ENCODE assay signal across 17 mouse cellular contexts in genomic region chr10:28013401-28013800, GRCm38 (mm10).
"Had no signal": no experiment of that assay in that cellular context is flagged by ENCODE, and none has a peak within 500 bp of the region (broad histone marks: within the 10 kb centered on the region; RNA-seq: fewer than 3 reads in every experiment).

No protein-coding gene starts in this region.

- ATAC-seq: midbrain, embryonic 13.5 days; midbrain, embryonic 15.5 days had no signal

- H3K27me3 ChIP-seq: megakaryocyte, embryonic 14.5 days; midbrain, embryonic 13.5 days; midbrain, embryonic 15.5 days; neural tube, embryonic 12.5 days had no signal

- H3K4me3 ChIP-seq: megakaryocyte, embryonic 14.5 days; midbrain, embryonic 13.5 days; midbrain, embryonic 15.5 days; neural tube, embryonic 12.5 days had no signal

- H3K9ac ChIP-seq: liver, embryonic 14.5 days; lung, embryonic 14.5 days; midbrain, embryonic 13.5 days; midbrain, embryonic 15.5 days; neural tube, embryonic 12.5 days had no signal

- DNase-seq: lung, adult 18-20 months; lung, embryonic 14.5 days; lung, postnatal 10 days; lung, postnatal 36 days; right cerebral cortex, postnatal 25 days; right cerebral cortex, postnatal 4 days; spleen, adult 18-20 months; thymus, adult 2 months; thymus, postnatal 25 days; thymus, postnatal 4 days had no signal

- H3K27ac ChIP-seq: liver, embryonic 14.5 days; macrophage; midbrain, embryonic 13.5 days; midbrain, embryonic 15.5 days; neural tube, embryonic 12.5 days had no signal

- H3K9me3 ChIP-seq: megakaryocyte, embryonic 14.5 days; midbrain, embryonic 13.5 days; midbrain, embryonic 15.5 days; neural tube, embryonic 12.5 days had no signal

- H3K4me2 ChIP-seq: lung, embryonic 14.5 days; midbrain, embryonic 11.5 days; midbrain, embryonic 13.5 days; midbrain, embryonic 15.5 days; neural tube, embryonic 12.5 days had no signal

- H3K4me1 ChIP-seq: megakaryocyte, embryonic 14.5 days; midbrain, embryonic 13.5 days; midbrain, embryonic 15.5 days; neural tube, embryonic 12.5 days had no signal

- H3K36me3 ChIP-seq: midbrain, embryonic 13.5 days; midbrain, embryonic 15.5 days; neural tube, embryonic 12.5 days had no signal
